Mouse (Mus musculus): Measurements from ENCODE around the gene Birc5. TPM values are rescaled to one million over a fixed set of nuclear protein-coding genes. Genes with fewer than 3 reads are reported as not detected.

Gene Birc5
- 1.4 and 1.8 TPM in 2 replicates for polyA plus RNA-seq (2021; fragmentation: Nextera tagmentation)
- long read RNA-seq, experiment 1, partial matches to known transcripts = 0 of 1 reads
- long read RNA-seq, experiment 1, other reads (novel, unspliced or antisense) = 0 of 1 reads
- long read RNA-seq, experiment 2, partial matches to known transcripts = 0 of 1 reads
- long read RNA-seq, experiment 2, other reads (novel, unspliced or antisense) = 0 of 1 reads

GRCm38 (mm10) chr11:117848985-117849671 is at the start of gene Birc5:
TSS of gene Birc5 (plus strand) at chr11:117849251.

GRCm38 (mm10) chr11:117809407-117810311 is 39.4 kb upstream of the Birc5 start, which contains the start of the genes Gm20708 and Syngr2:
TSS of gene Gm20708 (plus strand) at chr11:117809668.
TSS of gene Syngr2 (plus strand) at chr11:117809668.

GRCm38 (mm10) chr11:117825333-117826101 is 23.5 kb upstream of the Birc5 start, which contains the start of the genes Afmid and Tk1:
TSS of gene Afmid (plus strand) at chr11:117825924.
TSS of gene Tk1 (minus strand) at chr11:117826092.

GRCm38 (mm10) chr11:117860601-117861000 is 11.6 kb downstream of the Birc5 start, which contains the start of gene Tmem235:
TSS of gene Tmem235 (plus strand) at chr11:117860752.

GRCm38 (mm10) chr11:117872861-117873608 is 24.0 kb downstream of the Birc5 start, which contains the start of gene Tha1:
TSS of gene Tha1 (minus strand) at chr11:117873481.

Other genes with a start within 250 kb of the Birc5 start
- gene Tnrc6c, start 195.0 kb upstream of the Birc5 start, polyA plus RNA-seq (2021; fragmentation: Nextera tagmentation) = 3.2 and 5.1 TPM in 2 replicates
- gene Tmc8, start 67.2 kb upstream of the Birc5 start, polyA plus RNA-seq (2021; fragmentation: Nextera tagmentation) = 0.23 and 0.38 TPM in 2 replicates
- gene Tmc6, start 67.1 kb upstream of the Birc5 start, polyA plus RNA-seq (2021; fragmentation: Nextera tagmentation) = 5.7 and 6.9 TPM in 2 replicates
- not detected in 2 replicates for gene 6030468B19Rik, start 51.6 kb upstream of the Birc5 start, polyA plus RNA-seq (2021; fragmentation: Nextera tagmentation)
- 0.23 and 0.29 TPM in 2 replicates for gene Gm20708, start 39.6 kb upstream of the Birc5 start, polyA plus RNA-seq (2021; fragmentation: Nextera tagmentation)
- 14.5 and 15.3 TPM in 2 replicates for gene Syngr2, start 39.6 kb upstream of the Birc5 start, polyA plus RNA-seq (2021; fragmentation: Nextera tagmentation)
- 3.0 and 4.3 TPM in 2 replicates for gene Afmid, start 23.3 kb upstream of the Birc5 start, polyA plus RNA-seq (2021; fragmentation: Nextera tagmentation)
- 0.36 and 0.68 TPM in 2 replicates for gene Tk1, start 23.2 kb upstream of the Birc5 start, polyA plus RNA-seq (2021; fragmentation: Nextera tagmentation)
- gene Tmem235, start 11.5 kb downstream of the Birc5 start, polyA plus RNA-seq (2021; fragmentation: Nextera tagmentation) = not detected in 2 replicates
- 2.9 and 4.0 TPM in 2 replicates for gene Tha1, start 24.2 kb downstream of the Birc5 start, polyA plus RNA-seq (2021; fragmentation: Nextera tagmentation)
- gene Socs3, start 120.8 kb downstream of the Birc5 start, polyA plus RNA-seq (2021; fragmentation: Nextera tagmentation) = 1.5 and 1.7 TPM in 2 replicates
- gene Pgs1, start 137.0 kb downstream of the Birc5 start, polyA plus RNA-seq (2021; fragmentation: Nextera tagmentation) = 78.4 and 87.1 TPM in 2 replicates